Mouse (Mus musculus): ENCODE results near the gene Med12l.

DNA sequence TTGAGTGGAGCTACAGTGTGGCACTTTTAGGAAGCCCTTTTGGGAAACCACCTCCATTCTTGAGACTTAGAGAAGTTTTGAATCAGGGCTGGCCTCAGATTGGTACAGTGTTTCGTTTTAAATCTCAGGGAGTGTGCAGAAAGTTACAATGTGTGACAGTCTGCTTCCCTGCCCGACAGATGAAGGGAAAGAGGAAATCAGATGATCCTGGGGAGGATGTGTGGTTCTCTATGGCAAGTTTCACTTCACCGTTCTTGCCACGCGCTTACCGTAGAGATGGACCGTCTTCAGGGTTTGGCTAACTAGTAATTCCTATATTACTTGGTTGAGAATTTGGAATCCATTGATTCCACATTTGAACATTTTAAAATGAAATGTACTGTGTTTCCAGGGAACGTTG is 206.2 kb downstream of the Med12l start:
- no peak for TF ChIP-seq GATA1 (IDR thresholded peaks at IDR 0.05; ENCODE audit: low read length)
- TF ChIP-seq TAL1 (IDR thresholded peaks at IDR 0.05; ENCODE audit: low read length) = no peak

Data from erythroblast, embryonic 14.5 days (primary cell).